Mouse (Mus musculus): ENCODE data around the gene Ferd3l. TPM values are rescaled to one million over a fixed set of nuclear protein-coding genes. Genes with fewer than 3 reads are reported as not detected.

Ferd3l gene
- total RNA-seq, 2 experiments from 2014 or later, result not detected

DNA sequence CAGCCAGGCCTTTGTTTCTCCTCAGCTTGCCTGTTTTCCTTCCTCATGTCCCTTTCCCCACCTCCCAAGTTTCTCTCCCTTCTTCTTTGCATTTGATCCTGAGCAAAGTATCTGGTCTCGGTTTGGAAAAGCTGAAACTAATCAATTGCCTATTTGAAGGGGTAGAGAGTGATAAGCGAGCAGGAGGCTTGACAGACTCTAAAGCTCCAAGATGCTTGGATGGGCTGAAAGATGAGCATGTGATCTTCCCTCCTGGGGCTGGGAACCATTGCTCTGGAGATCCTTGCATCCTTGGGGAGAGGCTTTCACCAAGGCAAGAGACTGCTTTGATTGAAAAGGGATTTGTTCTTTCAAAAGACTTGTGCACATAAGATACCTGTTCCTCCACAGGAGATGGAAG lies 36.2 kb downstream of the Ferd3l start:
- no peak for DNase-seq (ENCODE audit: low spot score in 2 of 2)

DNA sequence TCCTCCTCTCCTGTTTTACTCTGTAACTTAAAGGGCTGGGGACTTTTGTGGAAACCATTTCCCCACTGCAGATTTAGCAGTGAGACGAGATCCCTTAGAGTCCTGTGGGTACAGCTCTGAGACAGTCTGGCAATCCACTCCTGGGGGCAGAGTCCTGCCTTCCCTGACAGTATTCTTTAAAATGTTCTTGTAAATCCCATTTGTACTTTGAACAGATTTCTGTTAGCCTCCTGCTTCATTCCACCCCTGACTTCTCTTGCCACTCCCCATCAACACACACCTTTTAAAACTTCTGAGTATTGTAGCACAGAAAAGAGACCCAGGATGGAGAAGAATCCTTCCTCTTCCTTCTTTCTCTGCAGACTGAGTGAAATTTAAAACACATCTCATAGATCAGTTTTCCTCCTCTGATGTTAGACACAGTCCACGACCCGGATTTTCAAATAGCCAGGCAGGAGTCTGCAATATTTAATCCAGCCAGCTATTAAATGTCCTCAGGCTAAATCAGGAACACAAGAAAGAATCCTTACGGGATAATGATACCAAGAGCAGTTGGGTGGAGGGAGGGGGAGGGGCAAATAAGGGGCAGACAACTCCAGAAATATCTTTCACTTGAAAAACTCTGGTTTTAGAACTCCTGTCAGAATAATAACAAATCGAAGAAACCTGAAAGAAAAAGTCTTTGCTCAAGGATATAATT lies 37.6 kb downstream of the Ferd3l start:
- no peak for DNase-seq (ENCODE audit: low spot score in 2 of 2)

DNA sequence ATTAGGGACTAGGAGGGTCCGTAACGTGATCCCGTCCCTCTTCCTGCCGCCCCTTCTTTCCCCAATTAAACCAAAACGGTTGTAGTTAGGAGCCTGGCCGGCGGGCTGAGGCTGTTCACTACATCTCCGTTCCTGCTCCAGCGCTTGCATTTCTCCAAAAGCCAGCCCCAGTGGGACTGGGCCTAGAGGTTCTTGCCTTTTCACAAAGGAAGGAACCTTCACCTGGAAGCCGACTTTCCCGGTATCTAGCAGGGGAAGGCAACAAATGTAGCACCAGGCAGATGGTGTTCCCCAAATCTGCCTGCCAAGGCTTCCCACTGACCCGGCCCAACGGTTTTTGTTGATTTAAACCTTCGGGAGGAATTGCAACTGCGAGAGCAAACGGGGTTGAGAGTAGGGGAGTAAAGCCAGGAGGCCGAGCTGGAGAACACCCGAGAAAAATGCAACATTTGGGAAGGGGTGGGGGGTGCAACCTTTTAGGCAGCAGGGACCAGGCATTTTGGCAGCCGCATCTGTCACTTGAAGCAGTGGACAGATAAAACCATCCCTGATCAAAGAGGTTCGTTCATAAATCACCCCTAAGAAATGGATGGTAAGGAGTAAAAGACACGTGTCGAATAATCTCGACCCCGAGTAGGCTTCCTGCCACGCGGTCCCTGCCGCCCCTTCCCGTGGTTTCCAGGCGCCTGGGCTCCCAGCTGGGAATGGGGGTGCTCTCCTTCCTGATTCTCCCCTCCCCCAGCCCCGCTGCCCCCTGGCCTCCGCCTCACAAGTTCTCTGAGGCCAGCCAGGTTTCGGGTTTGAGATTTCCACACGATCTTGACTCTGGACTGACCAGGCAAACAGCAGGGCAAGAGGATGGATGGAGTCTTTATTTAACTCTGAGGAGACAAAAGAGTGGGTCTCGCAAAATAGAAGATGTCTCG lies 38.5 kb downstream of the Ferd3l start:
- peak in 1 of 2 experiments; percentile 23 for DNase-seq (ENCODE audit: low spot score in 2 of 2)

DNA sequence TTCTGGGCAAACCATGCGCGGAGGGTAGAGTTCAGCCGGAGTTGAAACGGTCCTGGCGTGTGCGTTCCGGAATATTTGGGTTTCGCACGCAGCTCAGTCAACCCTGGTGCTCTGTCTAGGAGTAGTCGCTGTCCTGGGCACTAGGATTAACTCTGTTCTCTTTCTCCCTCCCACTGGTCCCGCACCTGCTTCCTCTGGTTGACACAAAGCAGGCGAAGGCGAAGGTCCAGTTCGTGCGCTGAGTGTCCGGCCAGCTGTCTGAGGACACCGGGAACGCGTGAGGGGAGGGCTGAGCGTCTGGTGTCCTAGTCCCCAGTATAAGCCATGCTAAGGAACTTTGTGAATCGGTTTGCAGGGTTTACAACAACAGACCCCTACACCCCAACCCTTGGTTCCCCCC lies 39.3 kb downstream of the Ferd3l start:
- peak in 1 of 2 experiments; percentile 22 for DNase-seq (ENCODE audit: low spot score in 2 of 2)

DNA sequence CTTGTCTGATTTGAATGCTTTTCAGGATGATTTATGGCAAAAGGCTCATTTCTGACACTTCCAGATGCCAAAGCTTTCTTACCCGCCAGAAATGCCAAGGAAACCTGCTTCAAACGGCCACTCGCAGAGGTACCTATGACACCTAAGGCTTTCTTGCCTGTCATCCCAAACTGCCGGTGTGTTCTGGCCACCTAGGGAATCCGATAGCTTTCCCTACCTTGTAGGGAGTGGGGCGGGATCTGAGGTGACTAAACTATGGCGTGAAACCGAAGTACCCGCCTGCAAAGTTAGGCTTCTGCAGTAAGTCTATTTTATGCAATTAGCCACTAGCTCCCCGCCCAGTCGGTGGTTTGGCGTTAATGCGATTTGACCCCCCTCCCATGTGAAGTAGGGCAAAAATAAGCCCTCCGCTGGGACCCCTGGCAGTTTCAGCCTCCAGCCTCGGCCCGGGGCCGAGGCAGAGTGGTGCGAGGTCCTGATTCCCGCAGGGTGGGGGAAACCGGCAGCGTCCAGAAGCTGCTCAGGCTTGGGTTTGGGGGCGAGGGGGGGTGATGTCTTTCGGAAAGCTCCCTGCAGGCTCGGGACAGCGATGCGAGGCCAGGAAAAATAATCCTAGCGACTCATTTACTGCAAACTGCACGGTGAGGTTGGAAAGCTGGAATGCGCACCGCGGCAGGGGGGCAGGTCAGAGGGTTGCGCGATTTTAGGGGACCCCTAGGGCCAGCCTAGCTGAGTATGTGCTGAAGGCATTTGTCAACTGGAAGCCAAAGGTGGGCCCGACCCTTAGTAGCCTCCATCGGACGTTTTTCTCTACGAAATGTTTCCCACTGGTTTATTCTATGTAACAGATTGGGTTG lies 40.0 kb downstream of the Ferd3l start:
- DNase-seq (ENCODE audit: low spot score in 2 of 2), result no peak

DNA sequence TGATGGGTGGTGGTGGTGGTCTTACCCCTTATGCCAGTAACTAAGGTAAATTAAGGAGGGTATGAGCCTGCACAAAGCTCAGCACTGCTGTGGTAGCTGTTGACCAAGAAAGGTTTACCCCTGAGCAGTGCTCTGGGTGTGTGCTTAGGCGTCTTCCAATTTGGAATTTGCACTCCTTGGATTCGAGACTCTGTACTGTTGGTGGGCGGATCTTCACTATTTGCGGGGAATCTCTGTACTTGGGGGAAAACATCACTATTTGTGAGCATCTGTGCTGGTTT lies 40.6 kb downstream of the Ferd3l start:
- no peak for DNase-seq (ENCODE audit: low spot score in 2 of 2)

Other genes starting within 250 kb of the Ferd3l start
- 10 to 100 TPM in 1 of 2 experiments, 1 to 10 TPM in 1; 9.9 to 11.1 TPM for gene Twist1, start 29.2 kb downstream of the Ferd3l start, total RNA-seq (2021)